Comparison of ENCODE assay signal across 17 mouse cellular contexts in the genomic region with DNA sequence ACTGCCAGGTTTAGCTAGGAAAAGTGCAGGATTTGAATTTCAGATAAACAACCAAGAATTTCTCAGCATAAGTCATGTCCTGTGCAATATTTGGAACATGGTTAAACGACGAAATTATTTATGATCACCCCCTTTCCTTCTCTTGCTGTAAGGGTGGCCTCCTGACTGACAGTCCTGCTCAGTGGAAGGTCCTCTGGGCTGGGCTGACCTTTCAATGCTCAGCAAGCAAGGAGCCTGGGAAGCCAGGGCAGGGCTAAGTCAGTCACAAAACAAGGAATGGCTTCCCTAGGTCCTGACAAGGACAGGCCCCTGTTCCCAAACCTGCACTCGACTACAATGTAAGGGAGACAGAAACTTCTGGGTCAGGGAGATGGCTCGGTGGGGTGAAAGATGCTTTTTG.
"Had no signal": no experiment of that assay in that cellular context is flagged by ENCODE, and none has a peak within 500 bp of the region (broad histone marks: within the 10 kb centered on the region; RNA-seq: fewer than 3 reads in every experiment).

No protein-coding gene starts in this region.

- H3K27me3 ChIP-seq: kidney, embryonic 15.5 days; midbrain, embryonic 12.5 days; midbrain, embryonic 15.5 days; neural tube, embryonic 12.5 days; neural tube, embryonic 15.5 days had no signal

- DNase-seq: kidney, adult 11 months; kidney, postnatal 25 days; layer of hippocampus, postnatal 36 days; lung, adult 18-20 months; right cerebral cortex, adult 18-20 months; right cerebral cortex, postnatal 14 days; right cerebral cortex, postnatal 4 days; thymus, adult 2 months; thymus, postnatal 14 days had no signal

- ATAC-seq: lung, postnatal 0 days; midbrain, embryonic 15.5 days had no signal

- H3K4me1 ChIP-seq: midbrain, embryonic 12.5 days; midbrain, embryonic 15.5 days had no signal

- H3K4me2 ChIP-seq: midbrain, embryonic 12.5 days; midbrain, embryonic 15.5 days; neural tube, embryonic 12.5 days; neural tube, embryonic 15.5 days had no signal

- H3K9me3 ChIP-seq: kidney, embryonic 15.5 days; midbrain, embryonic 12.5 days; midbrain, embryonic 15.5 days; neural tube, embryonic 12.5 days; neural tube, embryonic 15.5 days had no signal

- H3K9ac ChIP-seq: kidney, embryonic 15.5 days; liver, embryonic 14.5 days; midbrain, embryonic 12.5 days; midbrain, embryonic 15.5 days; neural tube, embryonic 12.5 days had no signal

- H3K4me3 ChIP-seq: kidney, embryonic 15.5 days; midbrain, embryonic 12.5 days; midbrain, embryonic 15.5 days; neural tube, embryonic 12.5 days; neural tube, embryonic 15.5 days had no signal

- H3K27ac ChIP-seq: liver, embryonic 14.5 days; macrophage; midbrain, embryonic 12.5 days; midbrain, embryonic 15.5 days; neural tube, embryonic 12.5 days; neural tube, embryonic 15.5 days had no signal

- H3K36me3 ChIP-seq: kidney, embryonic 15.5 days; midbrain, embryonic 12.5 days; midbrain, embryonic 15.5 days; neural tube, embryonic 12.5 days; neural tube, embryonic 15.5 days had no signal
